Mouse (Mus musculus) myocyte (in vitro differentiated cells): ENCODE measurements around the gene Hnrnpdl.

Experiments used
- CEBPB ChIP-seq: IDR thresholded peaks from 2 replicates; pipeline ENCODE4 v1.6.1; 2011; ENCODE audit warnings: mild to moderate bottlenecking, moderate library complexity; ENCODE audit not compliant: poor library complexity, insufficient read depth, severe bottlenecking
- E2F4 ChIP-seq: IDR thresholded peaks from one replicate; pipeline ENCODE4 v1.6.1; 2011; ENCODE audit warnings: mild to moderate bottlenecking, control low read depth, moderate library complexity; ENCODE audit not compliant: insufficient read depth
- MAX ChIP-seq: IDR thresholded peaks from one replicate; pipeline ENCODE4 v1.6.1; 2011; ENCODE audit warnings: low read depth, mild to moderate bottlenecking, control low read depth
- MYOD1 ChIP-seq, 3 experiments: IDR thresholded peaks; one replicate each; pipeline ENCODE4 v1.6.1; 2011; ENCODE audit warnings: control low read depth in 2 of 3, low read depth in 2 of 3, mild to moderate bottlenecking in 2 of 3, moderate library complexity in 1 of 3; ENCODE audit not compliant: insufficient read length in 2 of 3, control insufficient read depth in 1 of 3
- MYOG ChIP-seq, 3 experiments: IDR thresholded peaks; one replicate each; pipeline ENCODE4 v1.6.1; 2011; ENCODE audit warnings: control low read depth in 2 of 3, low read depth in 2 of 3, mild to moderate bottlenecking in 2 of 3; ENCODE audit not compliant: insufficient read length in 2 of 3, control insufficient read depth in 1 of 3, insufficient read depth in 1 of 3
- POLR2A ChIP-seq: IDR thresholded peaks from one replicate; pipeline ENCODE4 v1.6.1; 2011; ENCODE audit warnings: low read depth, mild to moderate bottlenecking, control low read depth, moderate library complexity; ENCODE audit not compliant: insufficient read length
- POLR2AphosphoS2 ChIP-seq: IDR thresholded peaks from one replicate; pipeline ENCODE4 v1.6.1; 2011; ENCODE audit warnings: low read depth, control low read depth; ENCODE audit not compliant: insufficient read length
- REST ChIP-seq: IDR thresholded peaks from one replicate; pipeline ENCODE4 v1.6.1; 2011; ENCODE audit warnings: mild to moderate bottlenecking, control low read depth, moderate library complexity; ENCODE audit not compliant: insufficient read depth, insufficient read length
- SRF ChIP-seq: IDR thresholded peaks from one replicate; pipeline ENCODE4 v1.6.1; 2011; ENCODE audit warnings: low read depth; ENCODE audit not compliant: control insufficient read depth, insufficient read length
- TCF12 ChIP-seq: IDR thresholded peaks from one replicate; pipeline ENCODE4 v1.6.1; 2011; ENCODE audit warnings: mild to moderate bottlenecking, control low read depth; ENCODE audit not compliant: poor library complexity, insufficient read depth, severe bottlenecking
- USF1 ChIP-seq: IDR thresholded peaks from one replicate; pipeline ENCODE4 v1.6.1; 2011; ENCODE audit warnings: low read depth, mild to moderate bottlenecking, control low read depth, moderate library complexity

GRCm38 (mm10) chr5:100057461-100058209 lies 18.2 kb upstream of the Hnrnpdl start:
- TF ChIP-seq REST (no peak), POLR2A (no peak), E2F4 (no peak), CEBPB (no peak), MAX (no peak), USF1 (no peak), TCF12 (no peak), MYOD1 (IDR thresholded peaks at IDR 0.05; ENCODE audit: control insufficient read depth in 1 of 3, insufficient read length in 2 of 3, low read depth in 2 of 3) (no peak), MYOG (IDR thresholded peaks at IDR 0.05; ENCODE audit: control insufficient read depth in 1 of 3, insufficient read depth in 1 of 3, insufficient read length in 2 of 3, low read depth in 2 of 3) (no peak), POLR2AphosphoS2 (no peak), SRF (no peak)
